Mouse (Mus musculus) lung, embryonic 16.5 days (tissue): ENCODE data around the gene Foxd2. TPM values are rescaled to one million over a fixed set of nuclear protein-coding genes. Genes with fewer than 3 reads are reported as not detected.

Experiments used
- ATAC-seq: fragments of 200-750 bp; cut with Nextera tagmentation; 2 replicates; pipeline ENCODE4 v1.8.0; 2017; ENCODE audit warnings: low read depth, mild to moderate bottlenecking, moderate library complexity
- H3K27ac ChIP-seq: fragments of 300-500 bp; sonication (generic); 2 replicates; pipeline ENCODE4 v1.5.1; 2014; ENCODE audit warnings: mild to moderate bottlenecking, control low read depth, low read length
- H3K27me3 ChIP-seq: fragments of 300-500 bp; sonication (generic); 2 replicates; pipeline ENCODE4 v1.6.1; 2014; ENCODE audit warnings: low read depth, low read length, mixed read lengths; ENCODE audit not compliant: control insufficient read depth, insufficient read depth
- H3K36me3 ChIP-seq: fragments of 300-500 bp; sonication (generic); 2 replicates; pipeline ENCODE4 v1.6.1; 2014; ENCODE audit warnings: low read length; ENCODE audit not compliant: control insufficient read depth, insufficient read depth
- H3K4me1 ChIP-seq: fragments of 300-500 bp; sonication (generic); replicated peaks from 2 replicates; pipeline ENCODE4 v1.6.1; 2014; ENCODE audit warnings: low read length, mixed read lengths; ENCODE audit not compliant: control insufficient read depth, insufficient read depth
- H3K4me2 ChIP-seq: fragments of 300-500 bp; sonication (generic); 2 replicates; pipeline ENCODE4 v1.6.1; 2014; ENCODE audit warnings: low read depth, low read length, control low read depth
- H3K4me3 ChIP-seq: fragments of 300-500 bp; sonication (generic); 2 replicates; pipeline ENCODE4 v1.5.1; 2014; ENCODE audit warnings: mild to moderate bottlenecking, low read length, control low read depth
- H3K9ac ChIP-seq: fragments of 300-500 bp; sonication (generic); 2 replicates; pipeline ENCODE4 v1.6.1; 2014; ENCODE audit warnings: low read length, control low read depth
- H3K9me3 ChIP-seq: fragments of 300-500 bp; sonication (generic); 2 replicates; pipeline ENCODE4 v1.6.1; 2016; ENCODE audit warnings: low read length; ENCODE audit not compliant: control insufficient read depth
- WGBS: fragments of 180-500 bp; shearing (Covaris S2); extraction: QIAGEN DNeasy Blood & Tissue Kit; methylation state at CpG from one replicate; pipeline ENCODE4 v1.1.7; 2014; 5-methylcytosine and 5-hydroxymethylcytosine counted together
- polyA plus RNA-seq: library from polyadenylated mRNA; unstranded; fragments of >200 nt; fragmentation: Nextera tagmentation; extraction: Ambion mirVana; gene quantifications from 2 replicates; pipeline ENCODE4 v1.2.1, GENCODE M21; 2015

Foxd2 gene
- polyA plus RNA-seq, 1 experiment from 2014 or later = 0.08 TPM

DNA sequence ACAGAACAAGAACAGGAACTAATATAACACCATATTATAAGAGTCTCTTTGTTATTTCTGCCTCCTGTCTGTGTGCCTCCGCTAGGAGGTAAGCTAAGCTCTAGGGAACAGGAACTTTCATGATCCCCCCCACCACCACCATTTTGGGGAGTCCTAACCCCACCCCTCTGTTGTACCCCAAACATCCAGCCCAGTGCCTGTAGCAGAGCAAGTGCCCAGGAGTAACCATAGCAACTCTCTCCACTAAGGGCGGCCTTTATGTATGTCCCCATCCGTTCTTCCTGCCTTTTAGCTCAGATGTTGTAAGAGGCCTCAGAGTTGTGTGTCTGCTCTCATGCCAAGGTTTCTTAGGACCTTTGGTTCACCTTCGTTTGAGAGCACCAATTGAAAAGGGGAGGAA is 33.4 kb upstream of the Foxd2 start:
- no peak overlapping the region for H3K9ac ChIP-seq
- no peak overlapping the region for H3K27ac ChIP-seq
- no peaks in the 10 kb centered on the region for H3K36me3 ChIP-seq
- ATAC-seq = no peak
- H3K4me2 ChIP-seq = no peak overlapping the region
- H3K4me1 ChIP-seq = no peaks in the 10 kb centered on the region
- H3K9me3 ChIP-seq = no peaks in the 10 kb centered on the region
- no peaks in the 10 kb centered on the region for H3K27me3 ChIP-seq
- no peak overlapping the region for H3K4me3 ChIP-seq
- 53% methylated on average over 4 of the region's 4 CpGs for WGBS

DNA sequence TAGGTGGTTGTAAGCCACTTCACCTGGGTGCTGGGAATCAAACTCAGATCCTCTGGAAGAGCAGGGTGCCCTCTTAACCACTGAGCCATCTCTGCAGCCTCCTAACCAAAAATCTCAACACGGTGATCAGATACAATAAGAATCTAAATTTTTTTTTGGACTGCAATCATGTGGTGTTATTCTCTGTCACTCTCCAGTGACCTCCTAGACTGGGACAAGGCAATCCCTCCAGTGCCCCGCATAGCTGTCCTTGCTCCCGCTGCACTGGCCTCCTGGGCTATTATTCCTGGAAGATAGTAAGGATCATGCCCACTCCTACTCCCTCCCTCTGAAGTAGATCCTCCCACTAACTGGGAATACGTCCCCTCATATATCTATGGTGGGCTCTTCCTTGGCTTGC is 32.6 kb upstream of the Foxd2 start:
- no peaks in the 10 kb centered on the region for H3K4me1 ChIP-seq
- WGBS = 79% methylated on average over 4 of the region's 4 CpGs
- ATAC-seq = no peak
- no peaks in the 10 kb centered on the region for H3K36me3 ChIP-seq
- H3K27ac ChIP-seq = no peak overlapping the region
- H3K4me3 ChIP-seq = no peak overlapping the region
- H3K27me3 ChIP-seq = no peaks in the 10 kb centered on the region
- no peak overlapping the region for H3K4me2 ChIP-seq
- no peaks in the 10 kb centered on the region for H3K9me3 ChIP-seq
- H3K9ac ChIP-seq = no peak overlapping the region

DNA sequence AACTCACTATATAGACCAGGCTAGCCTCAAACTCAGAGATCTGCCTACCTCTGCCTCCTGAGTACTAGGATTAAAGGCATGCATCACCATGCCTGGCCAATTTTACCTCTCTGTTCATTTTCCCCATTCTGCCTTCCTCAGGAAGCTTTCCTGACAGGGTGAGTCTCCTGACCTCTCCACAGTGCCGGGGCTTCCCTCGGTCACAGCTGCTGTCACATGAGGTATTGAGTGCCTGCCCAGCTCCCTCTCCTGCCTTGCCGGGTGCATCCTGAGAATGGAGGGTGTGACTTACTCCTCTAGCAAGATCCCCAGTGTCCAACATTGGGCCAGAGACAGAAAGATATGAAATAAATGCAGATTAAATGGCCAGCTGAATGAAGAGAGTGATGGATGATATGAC is 29.6 kb upstream of the Foxd2 start:
- H3K27ac ChIP-seq = no peak overlapping the region
- H3K27me3 ChIP-seq = no peaks in the 10 kb centered on the region
- no peak overlapping the region for H3K4me3 ChIP-seq
- H3K4me2 ChIP-seq = no peak overlapping the region
- no peak overlapping the region for H3K9ac ChIP-seq
- H3K4me1 ChIP-seq = no peaks in the 10 kb centered on the region
- WGBS = 40% methylated on average over 3 of the region's 3 CpGs
- H3K9me3 ChIP-seq = no peaks in the 10 kb centered on the region
- no peak for ATAC-seq
- no peaks in the 10 kb centered on the region for H3K36me3 ChIP-seq

DNA sequence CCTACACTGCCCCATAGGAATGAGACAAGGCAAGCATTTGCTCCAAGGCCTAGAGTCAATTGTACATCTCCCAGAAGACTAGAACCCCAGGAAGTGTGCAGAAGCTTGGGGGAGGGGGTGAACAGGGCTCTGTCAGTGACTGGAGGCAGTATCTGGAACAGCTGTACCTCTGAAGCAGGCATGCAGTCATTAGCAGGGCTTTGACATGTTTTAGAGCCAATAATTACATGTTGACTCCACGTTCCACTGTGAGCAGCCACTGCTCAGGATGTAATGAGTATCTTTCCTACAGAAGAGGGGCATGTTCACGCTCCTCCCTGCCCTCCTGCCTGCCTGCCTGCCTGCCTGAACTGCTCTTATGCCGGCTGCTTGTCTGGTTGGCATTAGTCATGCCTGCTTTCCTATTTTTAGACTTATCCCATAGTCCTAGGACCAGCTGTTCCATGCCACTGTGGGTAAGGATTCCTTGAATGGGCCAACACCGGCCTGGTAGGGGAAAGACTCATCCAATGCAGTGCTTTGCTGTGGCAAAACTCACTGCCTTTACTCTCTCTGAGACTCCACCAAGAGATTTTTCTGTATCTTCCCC is 28.9 kb upstream of the Foxd2 start:
- no peak for ATAC-seq
- no peaks in the 10 kb centered on the region for H3K27me3 ChIP-seq
- no peaks in the 10 kb centered on the region for H3K4me1 ChIP-seq
- no peaks in the 10 kb centered on the region for H3K9me3 ChIP-seq
- H3K36me3 ChIP-seq = no peaks in the 10 kb centered on the region
- no peak overlapping the region for H3K9ac ChIP-seq
- no peak overlapping the region for H3K27ac ChIP-seq
- no peak overlapping the region for H3K4me3 ChIP-seq
- WGBS = 73% methylated on average over 4 of the region's 4 CpGs
- no peak overlapping the region for H3K4me2 ChIP-seq

DNA sequence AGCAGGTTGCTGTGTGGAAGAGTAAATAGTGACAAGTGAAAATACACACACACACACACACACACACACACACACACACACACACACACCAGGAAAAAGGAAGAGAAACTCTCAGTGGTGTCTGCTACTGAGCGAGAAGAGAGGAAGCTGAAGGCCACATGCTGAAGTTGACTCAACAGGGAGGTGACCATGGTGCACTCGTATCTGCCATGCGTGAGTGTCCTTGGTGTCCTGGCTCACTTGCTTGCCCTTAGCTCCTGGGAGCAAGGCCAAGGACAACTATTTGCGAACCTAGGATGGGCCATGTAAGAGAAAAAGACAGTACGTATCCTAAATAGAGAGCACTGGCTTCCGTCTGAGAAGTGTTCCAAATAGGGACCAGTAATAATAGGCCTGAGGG is 25.5 kb upstream of the Foxd2 start:
- no peaks in the 10 kb centered on the region for H3K36me3 ChIP-seq
- no peaks in the 10 kb centered on the region for H3K27me3 ChIP-seq
- H3K4me2 ChIP-seq = no peak overlapping the region
- H3K9ac ChIP-seq = no peak overlapping the region
- no peak for ATAC-seq
- no peaks in the 10 kb centered on the region for H3K4me1 ChIP-seq
- H3K27ac ChIP-seq = no peak overlapping the region
- H3K4me3 ChIP-seq = no peak overlapping the region
- 79% methylated on average over 6 of the region's 6 CpGs for WGBS
- H3K9me3 ChIP-seq = no peaks in the 10 kb centered on the region

DNA sequence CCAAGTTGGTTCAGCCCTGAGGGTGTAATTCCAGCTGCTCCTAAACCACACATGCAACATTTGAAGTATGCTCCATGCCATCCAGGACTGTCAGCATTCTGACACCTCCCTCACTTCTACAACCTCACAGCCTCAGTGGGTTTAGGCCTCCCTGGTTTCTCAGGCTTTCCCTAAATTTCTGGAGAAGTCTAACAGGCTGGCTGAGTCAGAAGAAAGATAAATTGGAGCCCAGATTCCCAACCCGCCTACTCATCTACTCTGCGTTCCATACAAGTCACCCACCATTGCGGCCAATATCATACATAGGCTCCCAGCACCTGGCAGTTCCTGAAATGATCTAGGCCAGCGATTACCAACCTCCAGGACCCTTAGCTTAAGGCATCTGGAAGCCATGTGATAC is 24.1 kb upstream of the Foxd2 start:
- H3K27me3 ChIP-seq = peaks cover 10% of the 10 kb centered on the region
- no peak overlapping the region for H3K4me3 ChIP-seq
- ATAC-seq = no peak
- H3K4me1 ChIP-seq = no peaks in the 10 kb centered on the region
- no peaks in the 10 kb centered on the region for H3K9me3 ChIP-seq
- H3K27ac ChIP-seq = no peak overlapping the region
- no peaks in the 10 kb centered on the region for H3K36me3 ChIP-seq
- H3K4me2 ChIP-seq = no peak overlapping the region
- 81% methylated on average over 4 of the region's 4 CpGs for WGBS
- no peak overlapping the region for H3K9ac ChIP-seq

DNA sequence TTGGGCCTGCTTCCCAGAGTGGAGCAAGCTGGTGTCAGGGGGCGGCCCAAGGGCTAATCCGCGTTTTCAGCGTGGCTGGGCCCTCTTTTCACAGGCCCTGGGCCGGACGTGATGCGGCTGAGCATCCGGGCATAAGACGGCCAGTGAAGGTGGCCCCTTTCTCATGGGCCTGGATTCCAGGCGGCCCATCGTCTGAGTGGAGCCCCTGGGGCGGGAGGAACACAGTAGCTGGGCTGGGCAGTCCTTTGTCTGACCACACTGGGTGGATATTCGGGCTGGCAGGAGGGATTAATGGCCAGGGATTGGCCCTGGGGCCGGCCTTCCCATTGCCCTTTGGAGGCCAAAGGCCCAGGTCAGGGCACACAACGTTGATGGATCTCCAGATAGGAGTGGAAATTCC is 20.5 kb upstream of the Foxd2 start:
- Histone ChIP-seq H3K27ac (no peak overlapping the region), H3K9ac (no peak overlapping the region), H3K4me2 (no peak overlapping the region), H3K4me3 (no peak overlapping the region), H3K27me3 (peaks cover 46% of the 10 kb centered on the region), H3K36me3 (no peaks in the 10 kb centered on the region), H3K9me3 (no peaks in the 10 kb centered on the region), H3K4me1 (peaks cover 4% of the 10 kb centered on the region; the same call in 1 of the 2 replicates)
- 39% methylated on average over 15 of the region's 15 CpGs for whole genome bisulfite sequencing
- ATAC-seq = no peak

DNA sequence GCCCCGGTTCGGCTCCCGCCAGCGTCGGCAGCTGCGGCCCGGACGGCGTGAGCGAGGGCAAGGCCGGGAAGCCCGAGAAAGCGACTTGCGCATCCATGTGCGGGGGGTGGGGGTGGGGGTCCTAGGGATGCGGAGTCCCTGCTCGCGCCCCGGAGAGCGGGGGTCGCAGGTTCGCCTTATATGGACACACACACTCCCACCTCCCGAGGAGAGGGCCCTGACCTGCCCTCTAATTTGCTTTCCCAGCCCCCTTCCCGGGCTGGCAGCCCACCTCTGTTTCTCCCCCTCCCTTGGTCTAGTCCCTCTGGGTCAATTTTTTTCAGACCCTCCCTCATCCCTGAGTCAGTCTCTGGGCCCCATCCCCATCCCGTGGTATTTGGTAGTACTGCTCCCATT is 17.2 kb upstream of the Foxd2 start, which contains the start of gene Foxe3:
Foxe3 (minus strand) TSS at position 97 of the 396 bp plus-strand sequence.
- Histone ChIP-seq H3K27me3 (peaks cover 67% of the 10 kb centered on the region), H3K4me1 (peaks cover 4% of the 10 kb centered on the region; the same call in 1 of the 2 replicates), H3K9me3 (no peaks in the 10 kb centered on the region), H3K36me3 (no peaks in the 10 kb centered on the region), H3K9ac (0 out of 2 replicates have a peak within 1 kb of the TSS, but pooled peaks have one; percentile 2), H3K4me3 (peak within 1 kb of the TSS; percentile 50), H3K27ac (no peak within 1 kb of the TSS), H3K4me2 (peak within 1 kb of the TSS; percentile 65)
- no peak; the same call in 1 of the 2 replicates for ATAC-seq
- WGBS = under 1% methylated on average over 24 of the region's 25 CpGs

DNA sequence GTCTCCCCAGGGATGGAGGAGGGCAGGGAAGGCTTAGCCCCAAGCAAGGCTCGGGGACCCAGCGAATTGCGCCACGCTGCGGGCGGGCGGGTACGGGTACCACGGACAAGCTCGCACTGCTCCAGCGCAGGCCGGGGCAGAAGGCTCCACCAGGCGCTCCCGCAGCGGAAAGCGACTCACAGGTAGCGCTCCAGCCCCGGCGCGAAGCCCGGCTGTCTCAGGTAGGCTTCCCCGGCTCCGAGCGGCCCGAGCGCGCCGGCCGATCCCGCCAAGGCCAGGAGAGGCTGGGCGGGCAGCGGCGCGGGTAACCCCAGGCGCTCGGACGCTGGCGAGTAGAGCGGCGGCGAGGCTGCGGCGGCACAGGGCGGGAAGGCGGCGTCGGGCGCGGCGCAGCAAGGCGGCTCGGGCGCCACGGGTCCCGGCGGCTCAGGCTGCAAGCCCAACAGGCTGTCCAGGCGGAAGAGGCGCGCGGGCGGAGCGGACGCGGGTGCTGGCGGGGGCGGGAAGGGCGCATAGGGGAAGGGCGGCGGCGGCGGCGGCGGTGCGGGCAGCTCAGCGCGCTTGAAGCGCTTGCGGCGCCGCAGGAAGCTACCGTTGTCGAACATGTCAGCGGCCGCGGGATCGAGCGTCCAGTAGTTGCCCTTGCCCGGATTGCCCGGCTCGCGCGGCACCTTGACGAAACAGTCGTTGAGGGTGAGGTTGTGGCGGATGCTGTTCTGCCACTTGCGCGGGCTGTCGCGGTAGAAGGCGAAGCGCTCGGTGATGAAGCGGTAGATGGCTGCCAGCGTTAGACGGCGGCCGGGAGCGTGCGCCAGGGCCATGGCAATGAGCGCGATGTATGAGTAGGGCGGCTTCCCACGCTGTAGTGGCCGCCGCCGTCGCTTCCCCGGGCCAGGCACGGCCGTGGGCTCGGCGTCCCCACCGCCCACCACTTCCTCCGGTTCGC is 16.6 kb upstream of the Foxd2 start:
- H3K9ac ChIP-seq = 0 out of 2 replicates have a peak overlapping the region, but pooled peaks have one; percentile 2
- H3K9me3 ChIP-seq = no peaks in the 10 kb centered on the region
- no peaks in the 10 kb centered on the region for H3K36me3 ChIP-seq
- under 1% methylated on average over 88 of the region's 125 CpGs for WGBS
- peaks cover 4% of the 10 kb centered on the region; the same call in 1 of the 2 replicates for H3K4me1 ChIP-seq
- peak overlapping the region; percentile 65 for H3K4me2 ChIP-seq
- H3K27me3 ChIP-seq = peaks cover 69% of the 10 kb centered on the region
- no peak overlapping the region for H3K27ac ChIP-seq
- peak; percentile 76 for ATAC-seq
- H3K4me3 ChIP-seq = peak overlapping the region; percentile 50
